Mouse (Mus musculus) neural tube, embryonic 12.5 days (tissue): ENCODE results near the gene Ascl1. TPM values are rescaled to one million over a fixed set of nuclear protein-coding genes. Genes with fewer than 3 reads are reported as not detected.

Experiments
- ATAC-seq: fragments of 200-750 bp; cut with Nextera tagmentation; 2 replicates; pipeline ENCODE4 v1.8.0; 2017; ENCODE audit warnings: low read depth, mild to moderate bottlenecking, moderate TSS enrichment, moderate library complexity; ENCODE audit not compliant: low FRiP score
- H3K27ac ChIP-seq: fragments of 300-500 bp; sonication (generic); 2 replicates; pipeline ENCODE4 v1.5.1; 2016
- H3K27me3 ChIP-seq: fragments of 300-500 bp; sonication (generic); replicated peaks from 2 replicates; pipeline ENCODE4 v1.6.1; 2016; ENCODE audit warnings: mild to moderate bottlenecking
- H3K36me3 ChIP-seq: fragments of 300-500 bp; sonication (generic); 2 replicates; pipeline ENCODE4 v1.6.1; 2016; ENCODE audit warnings: mild to moderate bottlenecking
- H3K4me1 ChIP-seq: fragments of 300-500 bp; sonication (generic); 2 replicates; pipeline ENCODE4 v1.6.1; 2016
- H3K4me2 ChIP-seq: fragments of 300-500 bp; sonication (generic); replicated peaks from 2 replicates; pipeline ENCODE4 v1.6.1; 2016; ENCODE audit warnings: mild to moderate bottlenecking
- H3K4me3 ChIP-seq: fragments of 300-500 bp; sonication (generic); 2 replicates; pipeline ENCODE4 v1.5.1; 2016
- H3K9ac ChIP-seq: fragments of 300-500 bp; sonication (generic); 2 replicates; pipeline ENCODE4 v1.6.1; 2016; ENCODE audit warnings: mild to moderate bottlenecking
- H3K9me3 ChIP-seq: fragments of 300-500 bp; sonication (generic); 2 replicates; pipeline ENCODE4 v1.6.1; 2016; ENCODE audit warnings: mild to moderate bottlenecking
- WGBS: fragments of 180-500 bp; shearing (Covaris S2); methylation state at CpG from one replicate; pipeline ENCODE4 v1.1.7; 2016; 5-methylcytosine and 5-hydroxymethylcytosine counted together
- polyA plus RNA-seq: library from polyadenylated mRNA; unstranded; fragments of >200 nt; fragmentation: Nextera tagmentation; extraction: Ambion mirVana; gene quantifications from 2 replicates; pipeline ENCODE4 v1.2.1, GENCODE M21; 2016

Gene Ascl1
- polyA plus RNA-seq, 1 experiment from 2014 or later = 66.1 TPM

- no peak overlapping the region for H3K27ac ChIP-seq
- peak overlapping the region; percentile 27; the same call in 1 of the 2 replicates for H3K4me3 ChIP-seq
Measured at GRCm38 (mm10) chr10:87484831-87485720, 8.4 kb downstream of the Ascl1 start.

DNA sequence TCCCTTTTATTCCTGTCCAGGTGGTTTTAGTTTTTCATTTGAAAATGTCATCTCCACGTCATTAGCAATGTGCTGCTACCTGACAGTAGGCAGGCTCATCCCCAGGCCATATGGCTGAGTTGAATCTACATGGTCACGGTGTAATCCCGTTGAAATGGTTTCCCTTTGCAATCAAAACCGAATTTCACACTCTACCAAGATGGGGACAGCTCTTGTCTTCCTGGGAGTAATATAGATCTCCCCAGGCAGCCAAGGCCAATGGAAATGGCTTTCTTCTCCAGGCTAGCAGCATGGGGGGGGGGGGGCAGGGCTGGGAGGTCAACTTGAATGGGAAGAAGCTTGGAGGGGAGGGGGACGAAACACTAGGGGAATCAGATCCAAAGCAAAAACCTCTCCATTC lies 15.6 kb downstream of the Ascl1 start:
- Histone ChIP-seq H3K9ac (no peak overlapping the region), H3K9me3 (peaks cover 4% of the 10 kb centered on the region; the same call in 1 of the 2 replicates), H3K4me1 (peaks cover 8% of the 10 kb centered on the region; the same call in 1 of the 2 replicates), H3K36me3 (no peaks in the 10 kb centered on the region), H3K27me3 (no peaks in the 10 kb centered on the region), H3K27ac (no peak overlapping the region), H3K4me2 (no peak overlapping the region), H3K4me3 (no peak overlapping the region)
- no peak; the same call in 1 of the 2 replicates for ATAC-seq
- WGBS = 42% methylated on average over 5 of the region's 5 CpGs

More at GRCm38 (mm10) chr10:87484831-87485720, 8.4 kb downstream of the Ascl1 start:
- Histone ChIP-seq H3K4me1 (peaks cover 43% of the 10 kb centered on the region), H3K9me3 (peaks cover 2% of the 10 kb centered on the region; the same call in 1 of the 2 replicates), H3K4me2 (peak overlapping the region; percentile 68), H3K27me3 (peaks cover 21% of the 10 kb centered on the region; the same call in 1 of the 2 replicates), H3K36me3 (no peaks in the 10 kb centered on the region), H3K9ac (0 out of 2 replicates have a peak overlapping the region, but pooled peaks have one; percentile 48)
- 2% methylated on average over 17 of the region's 17 CpGs for WGBS
- peak; percentile 29; the same call in 1 of the 2 replicates for ATAC-seq

DNA sequence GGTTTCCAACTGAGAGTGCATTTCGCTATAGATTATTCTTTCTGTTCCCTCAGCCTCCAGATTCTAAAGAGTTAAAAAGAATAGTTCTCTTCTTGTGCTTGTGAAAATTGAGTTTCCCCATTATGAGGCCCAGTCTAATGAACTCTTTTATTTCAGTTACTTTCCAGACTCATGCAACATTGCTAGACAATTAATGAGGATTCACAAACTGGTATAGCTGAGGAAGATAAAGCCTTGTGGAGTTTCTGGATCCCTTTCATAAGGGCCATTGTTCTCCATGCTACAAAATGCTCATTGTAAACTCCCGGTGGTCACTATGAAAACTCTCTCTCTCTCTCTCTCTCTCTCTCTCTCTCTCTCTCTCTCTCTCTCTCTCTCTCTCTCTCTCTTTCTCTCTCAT lies 18.5 kb downstream of the Ascl1 start:
- Histone ChIP-seq H3K4me1 (peaks cover 9% of the 10 kb centered on the region; the same call in 1 of the 2 replicates), H3K36me3 (no peaks in the 10 kb centered on the region), H3K27me3 (no peaks in the 10 kb centered on the region), H3K9ac (no peak overlapping the region), H3K27ac (no peak overlapping the region), H3K4me2 (no peak overlapping the region), H3K4me3 (no peak overlapping the region), H3K9me3 (peaks cover under 1% of the 10 kb centered on the region; the same call in 1 of the 2 replicates)
- ATAC-seq = no peak
- WGBS = 40% methylated on average over 2 of the region's 2 CpGs

- WGBS = 18% methylated on average over 10 of the region's 10 CpGs
- Histone ChIP-seq H3K4me1 (peaks cover 9% of the 10 kb centered on the region; the same call in 1 of the 2 replicates), H3K4me3 (no peak overlapping the region), H3K9me3 (no peaks in the 10 kb centered on the region), H3K9ac (no peak overlapping the region), H3K27ac (no peak overlapping the region), H3K4me2 (no peak overlapping the region), H3K27me3 (no peaks in the 10 kb centered on the region), H3K36me3 (no peaks in the 10 kb centered on the region)
- ATAC-seq = peak; percentile 53; the same call in 1 of the 2 replicates
Measured at GRCm38 (mm10) chr10:87473475-87474131, 19.9 kb downstream of the Ascl1 start.

DNA sequence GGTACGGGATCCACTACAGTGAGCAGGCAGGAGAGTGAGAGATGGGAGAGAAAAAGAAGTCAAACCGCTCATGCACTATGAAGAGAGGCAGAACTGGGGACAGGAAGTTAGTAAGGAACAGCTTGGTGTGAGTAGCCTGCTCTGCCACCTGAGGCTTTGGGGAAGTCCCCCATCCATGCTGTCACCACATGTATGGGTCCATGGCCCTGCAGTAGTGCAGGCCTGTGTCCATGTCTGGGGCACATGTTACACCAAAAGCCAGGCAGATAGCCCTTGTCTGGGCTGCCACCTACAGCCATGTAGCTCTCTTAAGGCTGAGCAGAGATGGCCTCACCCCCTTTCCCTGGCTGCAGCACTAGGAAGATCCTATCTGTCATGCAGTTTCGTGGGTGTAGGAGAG lies 42.7 kb downstream of the Ascl1 start:
- WGBS = 97% methylated on average over 3 of the region's 3 CpGs
- no peak for ATAC-seq
- Histone ChIP-seq H3K4me1 (peaks cover 22% of the 10 kb centered on the region), H3K36me3 (no peaks in the 10 kb centered on the region), H3K27me3 (no peaks in the 10 kb centered on the region), H3K4me2 (no peak overlapping the region), H3K4me3 (no peak overlapping the region), H3K9ac (no peak overlapping the region), H3K27ac (no peak overlapping the region), H3K9me3 (no peaks in the 10 kb centered on the region)

- ATAC-seq = no peak
- H3K9ac ChIP-seq = no peak overlapping the region
- H3K27me3 ChIP-seq = no peaks in the 10 kb centered on the region
- H3K4me1 ChIP-seq = peaks cover 22% of the 10 kb centered on the region
- no peak overlapping the region for H3K4me3 ChIP-seq
- no peak overlapping the region for H3K27ac ChIP-seq
- no peak overlapping the region for H3K4me2 ChIP-seq
- no peaks in the 10 kb centered on the region for H3K9me3 ChIP-seq
- no peaks in the 10 kb centered on the region for H3K36me3 ChIP-seq
- 60% methylated on average over 6 of the region's 6 CpGs for WGBS
Measured at GRCm38 (mm10) chr10:87449368-87449767, 44.1 kb downstream of the Ascl1 start.

DNA sequence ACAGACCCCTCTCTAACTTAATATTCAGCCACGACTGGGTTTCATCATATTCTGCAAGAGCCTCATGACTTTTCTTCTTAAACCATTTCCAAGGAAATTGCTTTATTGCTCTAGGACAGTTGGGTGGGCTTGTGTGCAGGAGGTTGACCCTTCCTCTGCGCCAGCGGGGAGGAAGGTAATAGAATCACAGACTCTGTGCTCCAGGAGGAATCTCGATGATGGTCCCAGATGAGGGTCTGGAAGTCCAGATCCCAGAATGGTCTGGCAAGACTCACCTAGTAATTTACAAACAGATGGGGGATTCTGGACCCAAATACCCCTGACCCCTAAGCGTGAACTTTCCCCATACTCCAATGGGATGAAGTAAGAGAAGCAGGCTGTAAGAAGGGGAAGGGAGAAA lies 45.2 kb downstream of the Ascl1 start:
- ATAC-seq = no peak
- H3K4me1 ChIP-seq = peaks cover 22% of the 10 kb centered on the region
- peak overlapping the region; percentile 46 for H3K4me2 ChIP-seq
- H3K36me3 ChIP-seq = no peaks in the 10 kb centered on the region
- WGBS = 20% methylated on average over 5 of the region's 5 CpGs
- H3K9ac ChIP-seq = no peak overlapping the region
- H3K27ac ChIP-seq = no peak overlapping the region; the same call in 1 of the 2 replicates
- H3K9me3 ChIP-seq = no peaks in the 10 kb centered on the region
- no peak overlapping the region for H3K4me3 ChIP-seq
- H3K27me3 ChIP-seq = no peaks in the 10 kb centered on the region

DNA sequence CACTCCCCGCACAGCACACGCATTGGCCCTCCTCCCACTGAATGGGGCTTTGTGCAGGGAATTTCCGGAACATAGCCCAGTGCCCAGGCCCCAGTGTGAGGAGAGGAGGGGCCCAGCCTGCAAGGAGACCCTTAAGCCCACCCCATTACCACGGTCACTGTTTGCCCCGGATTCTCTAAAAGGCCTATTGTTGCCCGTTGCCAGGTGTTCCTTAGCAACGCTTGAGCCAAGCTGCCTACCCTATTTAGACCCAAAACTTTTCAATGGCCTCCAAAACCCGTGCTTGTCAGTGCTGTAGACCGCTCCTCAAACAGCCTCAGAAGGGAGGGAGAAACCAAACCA lies 45.7 kb downstream of the Ascl1 start:
- H3K4me1 ChIP-seq = peaks cover 22% of the 10 kb centered on the region
- peak; percentile 98 for ATAC-seq
- H3K4me3 ChIP-seq = no peak overlapping the region
- WGBS = 0% methylated on average over 9 of the region's 9 CpGs
- H3K27ac ChIP-seq = no peak overlapping the region
- no peaks in the 10 kb centered on the region for H3K36me3 ChIP-seq
- H3K27me3 ChIP-seq = no peaks in the 10 kb centered on the region
- peak overlapping the region; percentile 46 for H3K4me2 ChIP-seq
- no peaks in the 10 kb centered on the region for H3K9me3 ChIP-seq
- H3K9ac ChIP-seq = no peak overlapping the region

GRCm38 (mm10) chr10:87446829-87447753 lies 46.4 kb downstream of the Ascl1 start:
- peaks cover 22% of the 10 kb centered on the region for H3K4me1 ChIP-seq
- H3K27me3 ChIP-seq = no peaks in the 10 kb centered on the region
- ATAC-seq = peak; percentile 57
- H3K9ac ChIP-seq = no peak overlapping the region
- H3K9me3 ChIP-seq = no peaks in the 10 kb centered on the region
- H3K36me3 ChIP-seq = no peaks in the 10 kb centered on the region
- no peak overlapping the region for H3K4me3 ChIP-seq
- 9% methylated on average over 13 of the region's 13 CpGs for whole genome bisulfite sequencing
- no peak overlapping the region for H3K27ac ChIP-seq
- peak overlapping the region; percentile 46 for H3K4me2 ChIP-seq

- Histone ChIP-seq H3K27ac (no peak overlapping the region), H3K4me1 (peaks cover 22% of the 10 kb centered on the region), H3K36me3 (no peaks in the 10 kb centered on the region), H3K4me2 (no peak overlapping the region), H3K9ac (no peak overlapping the region), H3K9me3 (no peaks in the 10 kb centered on the region), H3K4me3 (no peak overlapping the region), H3K27me3 (no peaks in the 10 kb centered on the region)
- no peak for ATAC-seq
- 61% methylated on average over 2 of the region's 2 CpGs for WGBS
Measured at GRCm38 (mm10) chr10:87446139-87446828, 47.2 kb downstream of the Ascl1 start.
